Mouse (Mus musculus) hindbrain, embryonic 11.5 days (tissue): ENCODE results near the gene Tpbgl. TPM values are rescaled to one million over a fixed set of nuclear protein-coding genes. Genes with fewer than 3 reads are reported as not detected.

Experiments used
- ATAC-seq: fragments of 200-750 bp; cut with Nextera tagmentation; 2 replicates; pipeline ENCODE4 v1.8.0; 2017; ENCODE audit warnings: mild to moderate bottlenecking, moderate TSS enrichment, moderate library complexity; ENCODE audit not compliant: low FRiP score
- DNase-seq: peaks from one replicate; pipeline ENCODE4 v3.0.0-alpha.2; 2015; ENCODE audit warnings: low spot score
- H3K27ac ChIP-seq: fragments of 300-500 bp; sonication (generic); 2 replicates; pipeline ENCODE4 v1.5.1; 2014; ENCODE audit warnings: mild to moderate bottlenecking, low read depth, low read length
- H3K27me3 ChIP-seq: fragments of 300-500 bp; sonication (generic); 2 replicates; pipeline ENCODE4 v1.6.1; 2014; ENCODE audit warnings: mild to moderate bottlenecking, low read length, moderate library complexity, mixed read lengths; ENCODE audit not compliant: control insufficient read depth, insufficient read depth
- H3K36me3 ChIP-seq: fragments of 300-500 bp; sonication (generic); 2 replicates; pipeline ENCODE4 v1.6.1; 2014; ENCODE audit warnings: mild to moderate bottlenecking, low read length, moderate library complexity, mixed read lengths; ENCODE audit not compliant: control insufficient read depth, insufficient read depth
- H3K4me1 ChIP-seq: fragments of 300-500 bp; sonication (generic); replicated peaks from 2 replicates; pipeline ENCODE4 v1.6.1; 2014; ENCODE audit warnings: low read length, mixed read lengths; ENCODE audit not compliant: control insufficient read depth, insufficient read depth
- H3K4me2 ChIP-seq: fragments of 300-500 bp; sonication (generic); replicated peaks from 2 replicates; pipeline ENCODE4 v1.6.1; 2014; ENCODE audit warnings: mild to moderate bottlenecking, low read depth, low read length
- H3K4me3 ChIP-seq: fragments of 300-500 bp; sonication (generic); 2 replicates; pipeline ENCODE4 v1.5.1; 2014; ENCODE audit warnings: low read depth, low read length
- H3K9ac ChIP-seq: fragments of 300-500 bp; sonication (generic); 2 replicates; pipeline ENCODE4 v1.6.1; 2014; ENCODE audit warnings: low read depth, low read length
- H3K9me3 ChIP-seq: fragments of 300-500 bp; sonication (generic); 2 replicates; pipeline ENCODE4 v1.6.1; 2016; ENCODE audit warnings: low read length; ENCODE audit not compliant: control insufficient read depth
- WGBS: fragments of 180-500 bp; shearing (Covaris S2); extraction: QIAGEN DNeasy Blood & Tissue Kit; methylation state at CpG from one replicate; pipeline ENCODE4 v1.1.7; 2014; 5-methylcytosine and 5-hydroxymethylcytosine counted together
- polyA plus RNA-seq: library from polyadenylated mRNA; unstranded; fragments of >200 nt; fragmentation: Nextera tagmentation; extraction: Ambion mirVana; gene quantifications from 2 replicates; pipeline ENCODE4 v1.2.1, GENCODE M21; 2014

The Tpbgl gene
- polyA plus RNA-seq, 1 experiment from 2014 or later = 0.63 TPM

DNA sequence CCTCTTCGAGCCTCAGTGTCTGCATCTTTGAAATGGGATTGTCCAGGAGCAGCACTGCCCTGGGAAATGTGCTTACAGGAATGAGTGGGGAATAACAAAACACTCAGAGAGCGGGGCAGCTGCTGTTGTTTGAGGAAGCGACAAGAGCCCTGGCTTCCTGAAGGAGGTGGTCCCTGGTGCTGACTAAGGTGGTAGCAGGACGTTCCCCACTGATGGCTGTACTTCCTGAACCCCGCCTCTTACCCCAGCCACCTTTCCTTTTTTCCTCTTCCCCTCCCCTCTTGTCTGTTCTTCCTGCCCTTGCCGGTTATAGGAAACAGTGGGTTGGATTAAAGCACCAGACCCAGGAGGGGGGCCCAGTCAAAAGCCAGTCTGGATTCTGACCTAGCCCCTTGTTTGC is 46.7 kb downstream of the Tpbgl start:
- Histone ChIP-seq H3K9me3 (no peaks in the 10 kb centered on the region), H3K4me3 (no peak overlapping the region), H3K4me1 (peaks cover 7% of the 10 kb centered on the region), H3K27me3 (no peaks in the 10 kb centered on the region), H3K36me3 (no peaks in the 10 kb centered on the region), H3K9ac (no peak overlapping the region), H3K27ac (no peak overlapping the region), H3K4me2 (no peak overlapping the region)
- ATAC-seq (no peak), DNase-seq (no peak)
- WGBS = 45% methylated on average over 6 of the region's 6 CpGs

DNA sequence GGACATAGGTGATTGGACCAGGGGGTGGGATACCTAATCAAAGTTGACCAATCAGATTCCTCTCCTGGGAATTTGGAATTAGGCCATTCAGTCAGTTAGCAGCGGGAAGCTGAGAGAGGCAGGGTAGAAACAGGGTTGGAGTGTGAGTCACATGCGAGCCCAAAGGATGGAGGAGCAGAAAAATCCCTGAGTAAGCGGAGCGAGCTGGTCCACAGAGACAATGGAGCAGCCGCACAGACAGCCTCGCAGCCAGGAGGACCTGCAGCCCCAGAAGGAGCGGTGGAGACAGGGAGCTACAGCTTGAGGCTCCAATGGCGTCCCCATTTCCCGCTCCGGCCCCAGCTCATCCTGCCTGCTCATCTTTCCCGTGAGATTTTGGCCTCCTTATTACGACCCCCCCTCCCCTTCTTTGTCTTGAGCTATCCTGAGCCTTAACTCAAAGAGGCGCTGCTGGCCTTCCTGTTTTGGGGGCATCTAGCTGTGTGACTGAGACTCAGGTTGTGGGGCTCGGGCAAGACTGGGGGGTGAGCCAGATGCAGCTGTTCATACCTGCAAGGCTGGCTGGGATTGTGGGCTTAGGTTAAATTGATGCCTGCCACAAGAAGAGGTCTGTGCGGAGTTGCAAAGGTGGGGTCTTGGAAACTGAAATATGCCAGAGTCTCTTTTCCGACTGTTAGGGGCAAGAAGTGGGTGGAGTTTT is 47.3 kb downstream of the Tpbgl start:
- 8% methylated on average over 16 of the region's 16 CpGs for WGBS
- peaks cover 7% of the 10 kb centered on the region for H3K4me1 ChIP-seq
- no peak overlapping the region for H3K4me3 ChIP-seq
- H3K27me3 ChIP-seq = no peaks in the 10 kb centered on the region
- H3K4me2 ChIP-seq = peak overlapping the region; percentile 20; the same call in 1 of the 2 replicates
- H3K9me3 ChIP-seq = no peaks in the 10 kb centered on the region
- H3K27ac ChIP-seq = no peak overlapping the region
- no peaks in the 10 kb centered on the region for H3K36me3 ChIP-seq
- peak; percentile 34 for DNase-seq
- ATAC-seq = no peak
- peak overlapping the region; percentile 31; the same call in 1 of the 2 replicates for H3K9ac ChIP-seq

DNA sequence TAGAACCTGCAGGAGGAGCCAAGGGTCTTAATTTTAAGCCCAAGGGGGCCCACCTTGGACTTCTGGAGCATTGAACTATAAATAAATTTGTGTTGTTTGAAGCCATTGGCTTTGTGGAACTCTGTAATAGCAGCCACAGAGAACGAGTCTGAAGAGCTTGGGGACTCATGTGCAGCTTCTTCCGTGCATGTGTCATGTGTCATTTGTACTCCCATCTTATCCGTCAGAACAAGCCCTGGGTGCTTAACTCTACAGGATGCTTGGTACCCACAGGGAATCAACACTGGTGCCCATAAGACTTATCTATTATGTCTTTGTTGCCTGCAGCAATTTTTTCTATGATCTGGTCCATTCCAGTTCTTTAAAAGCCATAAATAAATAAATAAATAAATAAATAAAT is 48.7 kb downstream of the Tpbgl start:
- no peak overlapping the region for H3K9ac ChIP-seq
- H3K4me1 ChIP-seq = peaks cover 7% of the 10 kb centered on the region
- ATAC-seq (no peak), DNase-seq (no peak)
- 62% methylated on average over 3 of the region's 3 CpGs for WGBS
- H3K36me3 ChIP-seq = no peaks in the 10 kb centered on the region
- H3K4me3 ChIP-seq = no peak overlapping the region
- H3K27ac ChIP-seq = no peak overlapping the region
- no peak overlapping the region for H3K4me2 ChIP-seq
- H3K27me3 ChIP-seq = no peaks in the 10 kb centered on the region
- no peaks in the 10 kb centered on the region for H3K9me3 ChIP-seq

Other genes with a start within 250 kb of the Tpbgl start
- 23.0 and 25.9 TPM in 2 replicates for gene Gdpd5, start 245.7 kb downstream of the Tpbgl start, polyA plus RNA-seq
- gene Klhl35, start 161.1 kb downstream of the Tpbgl start, polyA plus RNA-seq = 30.3 and 35.7 TPM in 2 replicates
- 696 and 707 TPM in 2 replicates for gene Rps3, start 143.4 kb downstream of the Tpbgl start, polyA plus RNA-seq
- 4.5 and 5.4 TPM in 2 replicates for gene Arrb1, start 91.6 kb downstream of the Tpbgl start, polyA plus RNA-seq
- 2.1 and 2.4 TPM in 2 replicates for gene Slco2b1, start 84.2 kb upstream of the Tpbgl start, polyA plus RNA-seq
- not detected in 2 replicates for gene Olfr520, start 103.2 kb upstream of the Tpbgl start, polyA plus RNA-seq
- not detected in 2 replicates for gene Olfr521, start 136.4 kb upstream of the Tpbgl start, polyA plus RNA-seq
- gene Neu3, start 201.3 kb upstream of the Tpbgl start, polyA plus RNA-seq = 1.8 and 2.1 TPM in 2 replicates
- gene Xrra1, start 232.0 kb upstream of the Tpbgl start, polyA plus RNA-seq = 0.37 and 0.59 TPM in 2 replicates
- gene Spcs2, start 236.4 kb upstream of the Tpbgl start, polyA plus RNA-seq = 356 and 362 TPM in 2 replicates